Mouse (Mus musculus): ENCODE data around the gene Grik3. TPM values are rescaled to one million over a fixed set of nuclear protein-coding genes. Genes with fewer than 3 reads are reported as not detected.

Grik3 gene
- polyA plus RNA-seq, 1 experiment from 2014 or later: 0.51 TPM

DNA sequence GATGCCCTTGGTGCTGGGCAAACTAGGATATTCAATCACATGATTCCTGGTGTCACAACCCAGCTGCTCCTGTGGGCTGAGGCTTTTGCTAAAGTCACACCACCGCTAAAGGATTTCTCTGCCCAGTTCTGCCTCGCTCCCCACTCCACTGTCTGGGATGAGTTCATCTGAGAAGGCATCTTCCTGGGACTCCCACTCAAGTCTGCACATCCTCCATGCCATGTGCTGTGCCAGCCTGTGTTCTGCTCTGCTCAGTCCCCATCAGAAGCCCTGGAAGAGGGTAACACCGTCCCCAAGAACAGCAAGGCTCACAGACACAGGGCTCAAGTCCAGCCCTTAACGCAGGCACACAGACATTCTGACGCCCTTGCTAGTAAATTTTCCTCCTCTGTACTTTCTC is 265.9 kb downstream of the Grik3 start:
- WGBS: 72% methylated on average over 5 of the region's 5 CpGs
- no peak for ATAC-seq (ENCODE audit: insufficient read depth, low FRiP score, low read depth)
- H3K27ac ChIP-seq: no peak overlapping the region

DNA sequence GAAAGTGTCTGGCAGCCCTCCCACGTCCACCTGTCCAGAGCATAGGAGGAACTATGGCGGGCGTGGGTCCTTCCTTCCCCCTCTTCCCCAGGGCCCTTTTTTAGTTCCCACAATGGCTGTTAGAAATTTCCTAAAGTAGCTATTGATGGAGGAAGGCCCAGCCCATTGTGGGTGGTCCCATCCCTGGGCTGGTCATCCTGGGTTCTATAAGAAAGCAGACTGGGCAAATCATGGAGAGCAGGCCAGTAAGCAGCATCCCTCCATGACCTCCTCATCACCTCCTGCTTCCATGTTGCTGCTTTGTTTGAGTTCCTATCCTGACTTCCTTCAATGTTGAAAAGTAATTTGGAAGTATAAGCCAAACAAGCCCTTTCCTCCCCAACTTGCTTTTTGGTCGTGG is 269.8 kb downstream of the Grik3 start:
- no peaks in the 10 kb centered on the region for H3K9me3 ChIP-seq
- H3K9ac ChIP-seq: no peak overlapping the region
- no peak overlapping the region for H3K4me2 ChIP-seq
- no peak overlapping the region for H3K4me3 ChIP-seq (replicated peaks)
- H3K27me3 ChIP-seq (replicated peaks): no peaks in the 10 kb centered on the region
- WGBS: 78% methylated on average over 4 of the region's 4 CpGs
- H3K36me3 ChIP-seq: no peaks in the 10 kb centered on the region
- no peak overlapping the region for H3K27ac ChIP-seq
- no peaks in the 10 kb centered on the region for H3K4me1 ChIP-seq
- ATAC-seq (ENCODE audit: insufficient read depth, low FRiP score, low read depth): no peak

More for the DNA sequence above, 265.9 kb downstream of the Grik3 start:
- Histone ChIP-seq H3K9ac (no peak overlapping the region), H3K27me3 (replicated peaks) (no peaks in the 10 kb centered on the region), H3K4me2 (no peak overlapping the region), H3K4me1 (no peaks in the 10 kb centered on the region), H3K36me3 (no peaks in the 10 kb centered on the region), H3K9me3 (no peaks in the 10 kb centered on the region), H3K4me3 (replicated peaks) (no peak overlapping the region)

DNA sequence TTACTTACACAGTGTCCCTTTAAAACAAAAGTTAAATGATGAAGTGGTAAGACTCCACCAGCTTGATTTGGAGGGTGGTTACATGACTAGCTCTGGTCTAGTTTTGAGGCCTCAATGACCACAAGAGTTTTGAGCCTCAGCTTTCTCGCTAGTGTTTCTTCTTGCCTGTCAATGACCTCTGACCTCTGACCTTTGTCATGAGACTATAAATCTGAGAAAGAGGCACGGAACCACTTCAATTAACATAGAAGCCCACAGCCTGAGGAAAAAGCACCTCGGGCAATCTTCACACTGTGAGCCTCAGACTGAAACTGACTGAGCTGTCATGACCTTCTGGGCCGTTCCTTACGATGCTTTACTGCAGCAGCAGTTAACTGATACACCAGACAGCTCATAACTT is 272.6 kb downstream of the Grik3 start:
- no peaks in the 10 kb centered on the region for H3K9me3 ChIP-seq
- H3K36me3 ChIP-seq: no peaks in the 10 kb centered on the region
- no peak overlapping the region for H3K4me3 ChIP-seq (replicated peaks)
- H3K4me1 ChIP-seq: no peaks in the 10 kb centered on the region
- H3K27ac ChIP-seq: no peak overlapping the region
- no peak overlapping the region for H3K4me2 ChIP-seq
- ATAC-seq (ENCODE audit: insufficient read depth, low FRiP score, low read depth): no peak
- 41% methylated on average over 5 of the region's 5 CpGs for WGBS
- no peaks in the 10 kb centered on the region for H3K27me3 ChIP-seq (replicated peaks)
- no peak overlapping the region for H3K9ac ChIP-seq

Small RNA genes lying within 50 kb of the gene (microRNA-seq; reads per million reads assigned to microRNA genes)
- gene Mir692-2: not detected
